Mouse (Mus musculus) cortical plate, adult 2 months (tissue): ENCODE measurements at regions not wholly inside any gene's neighbourhood (a gene's known extent, or its start where the extent isn't known, plus 50 kb on each side); places are given as distances from the start of the nearest gene placed in this dataset.

ENCODE experiments used
- CTCF ChIP-seq: fragments of 200-500 bp; IDR thresholded peaks from 2 replicates; pipeline ENCODE4 v1.5.1; 2011; ENCODE audit warnings: mild to moderate bottlenecking, control low read depth, low read length; ENCODE audit not compliant: insufficient read depth; ENCODE audit errors: extremely low read depth
- POLR2A ChIP-seq: fragments of 200-500 bp; IDR thresholded peaks from 2 replicates; pipeline ENCODE4 v1.6.1; 2011; ENCODE audit warnings: mild to moderate bottlenecking, low read length, control low read depth; ENCODE audit not compliant: insufficient read depth; ENCODE audit errors: extremely low read depth

DNA sequence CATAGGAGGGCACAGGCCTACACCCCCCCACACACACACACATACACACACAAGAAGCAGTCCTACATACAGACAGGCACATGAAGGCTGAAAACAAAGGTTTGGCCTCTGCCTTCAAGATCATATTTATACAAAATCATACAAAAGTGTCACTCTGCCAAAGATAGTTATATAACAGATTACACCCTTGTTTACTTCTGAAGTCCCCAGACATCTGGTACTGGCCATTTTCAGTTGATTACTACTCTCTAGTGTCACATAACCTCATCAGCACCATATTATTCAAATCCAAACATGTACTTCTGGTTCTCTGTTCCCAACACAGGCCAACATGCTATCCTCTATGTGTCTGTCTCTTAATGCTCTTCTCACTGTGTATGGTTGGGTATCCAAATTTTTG, 619.7 kb downstream of the Nova1 start:
- TF ChIP-seq POLR2A (no peak), CTCF (no peak)
